Mouse (Mus musculus) stomach, embryonic 14.5 days (tissue): ENCODE measurements around the gene Cggbp1. TPM values are rescaled to one million over a fixed set of nuclear protein-coding genes. Genes with fewer than 3 reads are reported as not detected.
"Not testable (repeated sequence)": the region's sequence is repeated elsewhere in the genome, so short reads cannot be mapped to it uniquely, and the experiment has no call there.

Experiments used
- ATAC-seq: fragments of 200-750 bp; cut with Nextera tagmentation; 2 replicates; pipeline ENCODE4 v1.8.0; 2017; ENCODE audit warnings: low read depth, moderate TSS enrichment; ENCODE audit not compliant: insufficient number of reproducible peaks, insufficient read depth, low FRiP score
- H3K27ac ChIP-seq: fragments of 300-500 bp; sonication (generic); 2 replicates; pipeline ENCODE4 v1.5.1; 2014; ENCODE audit warnings: mild to moderate bottlenecking, low read length, moderate library complexity, mixed read lengths
- H3K27me3 ChIP-seq: fragments of 300-500 bp; sonication (generic); 2 replicates; pipeline ENCODE4 v1.6.1; 2014; ENCODE audit warnings: low read length, control low read depth, mixed read lengths; ENCODE audit not compliant: control insufficient read depth, insufficient read depth
- H3K36me3 ChIP-seq: fragments of 300-500 bp; sonication (generic); 2 replicates; pipeline ENCODE4 v1.6.1; 2014; ENCODE audit warnings: mild to moderate bottlenecking, control low read depth, low read length, moderate library complexity, mixed read lengths; ENCODE audit not compliant: control insufficient read depth, insufficient read depth
- H3K4me1 ChIP-seq: fragments of 300-500 bp; sonication (generic); 2 replicates; pipeline ENCODE4 v1.6.1; 2014; ENCODE audit warnings: low read length, control low read depth, mixed read lengths; ENCODE audit not compliant: control insufficient read depth, insufficient read depth
- H3K4me2 ChIP-seq: fragments of 300-500 bp; sonication (generic); replicated peaks from 2 replicates; pipeline ENCODE4 v1.6.1; 2014; ENCODE audit warnings: low read depth, low read length, control low read depth
- H3K4me3 ChIP-seq: fragments of 300-500 bp; sonication (generic); 2 replicates; pipeline ENCODE4 v1.5.1; 2014; ENCODE audit warnings: low read depth, low read length, control low read depth
- H3K9ac ChIP-seq: fragments of 300-500 bp; sonication (generic); replicated peaks from 2 replicates; pipeline ENCODE4 v1.6.1; 2014; ENCODE audit warnings: low read depth, mild to moderate bottlenecking, control low read depth, low read length, moderate library complexity, mixed read lengths
- H3K9me3 ChIP-seq: fragments of 300-500 bp; sonication (generic); 2 replicates; pipeline ENCODE4 v1.6.1; 2016; ENCODE audit warnings: low read depth, low read length, control low read depth; ENCODE audit not compliant: control insufficient read depth
- WGBS: fragments of 180-500 bp; shearing (Covaris S2); extraction: QIAGEN DNeasy Blood & Tissue Kit; methylation state at CpG from one replicate; pipeline ENCODE4 v1.1.7; 2014; 5-methylcytosine and 5-hydroxymethylcytosine counted together
- polyA plus RNA-seq: library from polyadenylated mRNA; unstranded; fragments of >200 nt; fragmentation: Nextera tagmentation; extraction: Ambion mirVana; gene quantifications from 2 replicates; pipeline ENCODE4 v1.2.1, GENCODE M21; 2014

Gene Cggbp1
- polyA plus RNA-seq, 1 experiment from 2014 or later = 84.4 TPM

- not testable (repeated sequence) for H3K27ac ChIP-seq, H3K4me2 ChIP-seq, H3K9ac ChIP-seq, H3K4me1 ChIP-seq, H3K9me3 ChIP-seq, H3K4me3 ChIP-seq, ATAC-seq, H3K27me3 ChIP-seq, H3K36me3 ChIP-seq
- 86% methylated on average over 8 of the region's 8 CpGs for WGBS
These were observed 14.0 kb downstream of the Cggbp1 start for GRCm38 (mm10) chr16:64865841-64866240.

- no peak for ATAC-seq
- H3K9me3 ChIP-seq = no peaks in the 10 kb centered on the region
- H3K27ac ChIP-seq = no peak overlapping the region
- WGBS = 63% methylated on average over 6 of the region's 6 CpGs
- no peaks in the 10 kb centered on the region for H3K27me3 ChIP-seq
- H3K36me3 ChIP-seq = no peaks in the 10 kb centered on the region
- H3K4me3 ChIP-seq = no peak overlapping the region
- H3K9ac ChIP-seq = no peak overlapping the region
- H3K4me1 ChIP-seq = no peaks in the 10 kb centered on the region
- H3K4me2 ChIP-seq = no peak overlapping the region
These were observed 16.8 kb downstream of the Cggbp1 start for GRCm38 (mm10) chr16:64868613-64869012.

- no peak overlapping the region for H3K27ac ChIP-seq
- 71% methylated on average over 2 of the region's 2 CpGs for WGBS
- H3K36me3 ChIP-seq = no peaks in the 10 kb centered on the region
- no peaks in the 10 kb centered on the region for H3K27me3 ChIP-seq
- H3K4me3 ChIP-seq = no peak overlapping the region
- H3K9me3 ChIP-seq = no peaks in the 10 kb centered on the region
- no peak overlapping the region for H3K9ac ChIP-seq
- no peak overlapping the region for H3K4me2 ChIP-seq
- no peaks in the 10 kb centered on the region for H3K4me1 ChIP-seq
- ATAC-seq = no peak
These were observed 17.8 kb downstream of the Cggbp1 start for GRCm38 (mm10) chr16:64869621-64870020.

GRCm38 (mm10) chr16:64872296-64872695, 20.5 kb downstream of the Cggbp1 start:
- no peaks in the 10 kb centered on the region for H3K4me1 ChIP-seq
- no peak overlapping the region for H3K4me2 ChIP-seq
- 22% methylated on average over 3 of the region's 3 CpGs for WGBS
- no peaks in the 10 kb centered on the region for H3K27me3 ChIP-seq
- no peak overlapping the region for H3K4me3 ChIP-seq
- H3K27ac ChIP-seq = no peak overlapping the region
- no peaks in the 10 kb centered on the region for H3K9me3 ChIP-seq
- H3K36me3 ChIP-seq = no peaks in the 10 kb centered on the region
- ATAC-seq = no peak
- H3K9ac ChIP-seq = no peak overlapping the region

GRCm38 (mm10) chr16:64872841-64873240, 21.0 kb downstream of the Cggbp1 start:
- Histone ChIP-seq H3K27ac (peak overlapping the region; percentile 27; the same call in 1 of the 2 replicates), H3K4me2 (peak overlapping the region; percentile 47), H3K27me3 (no peaks in the 10 kb centered on the region), H3K4me3 (peak overlapping the region; percentile 67), H3K4me1 (no peaks in the 10 kb centered on the region), H3K36me3 (no peaks in the 10 kb centered on the region), H3K9me3 (no peaks in the 10 kb centered on the region), H3K9ac (peak overlapping the region; percentile 58; the same call in 1 of the 2 replicates)
- ATAC-seq = no peak
- 6% methylated on average over 7 of the region's 7 CpGs for WGBS

GRCm38 (mm10) chr16:64873416-64874305, 21.9 kb downstream of the Cggbp1 start:
- Histone ChIP-seq H3K27me3 (no peaks in the 10 kb centered on the region), H3K4me3 (peak overlapping the region; percentile 67), H3K4me1 (no peaks in the 10 kb centered on the region), H3K36me3 (no peaks in the 10 kb centered on the region), H3K9ac (peak overlapping the region; percentile 58), H3K4me2 (peak overlapping the region; percentile 47), H3K9me3 (no peaks in the 10 kb centered on the region), H3K27ac (peak overlapping the region; percentile 93)
- peak; percentile 95 for ATAC-seq
- 2% methylated on average over 29 of the region's 29 CpGs for WGBS

- WGBS = 88% methylated on average over 10 of the region's 10 CpGs
- H3K9ac ChIP-seq = no peak overlapping the region
- H3K9me3 ChIP-seq = no peaks in the 10 kb centered on the region
- H3K27ac ChIP-seq = no peak overlapping the region
- H3K4me3 ChIP-seq = no peak overlapping the region
- H3K4me2 ChIP-seq = no peak overlapping the region
- no peaks in the 10 kb centered on the region for H3K36me3 ChIP-seq
- no peaks in the 10 kb centered on the region for H3K27me3 ChIP-seq
- no peaks in the 10 kb centered on the region for H3K4me1 ChIP-seq
- ATAC-seq = no peak
These were observed 23.6 kb downstream of the Cggbp1 start for GRCm38 (mm10) chr16:64875384-64875783.

GRCm38 (mm10) chr16:64875822-64876221, 24.0 kb downstream of the Cggbp1 start:
- no peaks in the 10 kb centered on the region for H3K27me3 ChIP-seq
- H3K36me3 ChIP-seq = no peaks in the 10 kb centered on the region
- no peak overlapping the region for H3K27ac ChIP-seq
- no peaks in the 10 kb centered on the region for H3K9me3 ChIP-seq
- no peak overlapping the region for H3K9ac ChIP-seq
- no peaks in the 10 kb centered on the region for H3K4me1 ChIP-seq
- WGBS = 81% methylated on average over 1 of the region's 1 CpGs
- H3K4me3 ChIP-seq = no peak overlapping the region
- no peak for ATAC-seq
- H3K4me2 ChIP-seq = no peak overlapping the region
